Mouse (Mus musculus): ENCODE results near the gene Gfap.

DNA sequence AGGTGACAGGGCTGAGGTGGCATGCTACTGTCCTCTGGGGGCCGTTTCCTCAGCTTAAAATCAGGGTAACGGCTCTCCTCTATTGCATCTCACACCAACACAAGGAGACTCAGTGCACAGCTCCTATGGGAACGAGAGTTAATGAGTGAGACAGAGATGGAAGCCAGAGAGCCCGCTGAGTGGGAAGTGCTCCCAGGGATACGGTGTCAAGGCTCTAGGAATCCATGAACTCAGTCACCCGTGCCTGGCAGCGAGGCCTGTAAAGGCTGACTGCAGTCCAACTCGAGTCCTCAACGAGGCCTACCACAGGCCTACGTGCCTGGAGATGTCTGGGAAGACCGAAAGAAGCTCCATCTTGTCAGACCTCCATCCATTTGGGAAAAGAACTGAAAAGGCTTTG is 41.8 kb downstream of the Gfap start:
- TF ChIP-seq GATA1 (IDR thresholded peaks at IDR 0.05; ENCODE audit: borderline replicate concordance, low read length) (no peak), FLI1 (IDR thresholded peaks at IDR 0.05; ENCODE audit: low read length) (no peak)
